Mouse (Mus musculus): Measurements from ENCODE around the gene Gm49361.

Gm49361 gene

GRCm38 (mm10) chr14:57729975-57730499, 15.9 kb downstream of the Gm49361 start:
- DNase-seq (ENCODE audit: low spot score), result peak; percentile 52

GRCm38 (mm10) chr14:57729364-57729763, 16.5 kb downstream of the Gm49361 start:
- DNase-seq (ENCODE audit: low spot score), result no peak

DNA sequence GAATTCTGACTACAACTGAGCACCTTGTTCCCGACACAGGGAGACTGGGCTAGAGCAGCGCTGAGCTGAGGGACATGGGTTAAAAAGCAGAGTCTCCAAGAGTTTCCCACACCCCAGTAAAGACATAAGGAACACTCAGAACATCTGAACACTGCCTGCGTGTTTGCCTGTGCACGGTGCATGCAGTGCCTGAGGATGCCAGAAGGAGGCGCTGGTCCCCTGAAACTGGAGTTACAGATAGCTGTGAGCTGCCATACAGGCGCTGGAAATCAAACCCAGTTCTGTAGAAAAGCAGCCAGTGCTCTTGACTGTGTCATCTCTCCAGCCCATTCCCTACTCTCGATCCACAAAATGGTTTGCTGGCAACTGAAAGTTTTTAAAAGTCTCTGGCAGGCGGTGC, 19.7 kb downstream of the Gm49361 start:
- no peak for DNase-seq (ENCODE audit: low spot score)

GRCm38 (mm10) chr14:57724473-57724872, 21.4 kb downstream of the Gm49361 start:
- no peak for DNase-seq (ENCODE audit: low spot score)

DNA sequence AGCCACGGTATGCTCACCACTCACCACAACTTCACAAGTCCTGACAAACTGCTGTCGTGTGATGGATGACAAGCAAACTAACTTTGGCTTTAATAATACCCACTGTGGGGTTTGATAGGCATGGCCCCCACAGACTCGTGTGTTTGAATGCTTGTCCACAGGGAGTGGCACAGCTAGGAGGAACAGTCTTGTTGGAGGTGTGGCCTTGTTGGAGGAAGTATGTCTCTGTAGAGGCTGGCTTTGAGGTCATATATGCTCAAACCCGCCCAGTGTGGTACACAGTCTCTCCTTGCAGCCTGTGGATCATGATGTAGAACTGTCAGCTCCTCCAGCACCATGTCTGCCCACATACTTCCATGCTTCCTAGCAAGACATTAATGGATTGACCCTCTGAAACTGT, 27.7 kb downstream of the Gm49361 start:
- DNase-seq (ENCODE audit: low spot score), result no peak

GRCm38 (mm10) chr14:57716601-57717245, 29.2 kb downstream of the Gm49361 start:
- no peak for DNase-seq (ENCODE audit: low spot score)

DNA sequence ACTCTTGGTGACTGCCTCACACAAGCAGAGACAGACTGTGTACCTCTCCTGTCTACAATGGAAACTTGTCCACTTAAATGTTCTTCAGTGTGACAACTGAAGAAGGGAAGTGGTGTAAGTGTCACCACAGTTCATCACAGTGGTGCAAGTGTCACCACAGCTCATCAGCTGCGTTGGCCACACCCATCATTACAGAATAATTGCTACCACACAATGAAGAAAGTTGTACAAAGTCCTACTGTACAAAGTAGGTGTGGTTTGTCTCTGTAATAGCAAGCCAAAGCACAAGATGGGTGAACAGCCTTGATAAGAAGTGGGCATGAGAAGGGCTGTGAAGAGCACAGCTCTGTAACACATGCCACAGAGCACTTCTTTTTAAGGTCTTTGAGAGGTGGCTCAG, 33.0 kb downstream of the Gm49361 start:
- no peak for DNase-seq (ENCODE audit: low spot score)

- no peak for DNase-seq (ENCODE audit: low spot score)
These were observed 34.8 kb downstream of the Gm49361 start for GRCm38 (mm10) chr14:57711059-57711458.

DNA sequence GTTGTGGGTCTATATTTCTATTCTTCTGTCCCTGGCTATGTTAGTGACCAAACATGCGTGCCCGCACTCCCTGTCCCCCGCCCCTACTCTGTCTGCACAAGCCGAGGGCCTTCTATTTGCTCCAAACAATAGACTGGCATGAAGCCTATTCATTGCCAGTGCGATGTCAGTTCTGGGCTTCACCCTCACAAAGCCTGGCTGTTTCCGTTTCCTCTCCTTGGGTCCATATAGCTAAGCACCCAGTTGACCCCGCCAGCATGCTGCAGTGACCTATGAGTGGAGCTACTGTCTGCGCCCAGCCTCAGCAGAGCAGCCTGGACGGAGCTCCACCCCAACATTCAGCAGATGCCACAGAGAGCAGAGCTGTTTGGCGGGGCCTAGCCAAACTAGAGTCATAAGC, 36.7 kb downstream of the Gm49361 start:
- no peak for DNase-seq (ENCODE audit: low spot score)

- DNase-seq (ENCODE audit: low spot score), result peak; percentile 69
These were observed 37.3 kb downstream of the Gm49361 start for GRCm38 (mm10) chr14:57708580-57708979.

DNA sequence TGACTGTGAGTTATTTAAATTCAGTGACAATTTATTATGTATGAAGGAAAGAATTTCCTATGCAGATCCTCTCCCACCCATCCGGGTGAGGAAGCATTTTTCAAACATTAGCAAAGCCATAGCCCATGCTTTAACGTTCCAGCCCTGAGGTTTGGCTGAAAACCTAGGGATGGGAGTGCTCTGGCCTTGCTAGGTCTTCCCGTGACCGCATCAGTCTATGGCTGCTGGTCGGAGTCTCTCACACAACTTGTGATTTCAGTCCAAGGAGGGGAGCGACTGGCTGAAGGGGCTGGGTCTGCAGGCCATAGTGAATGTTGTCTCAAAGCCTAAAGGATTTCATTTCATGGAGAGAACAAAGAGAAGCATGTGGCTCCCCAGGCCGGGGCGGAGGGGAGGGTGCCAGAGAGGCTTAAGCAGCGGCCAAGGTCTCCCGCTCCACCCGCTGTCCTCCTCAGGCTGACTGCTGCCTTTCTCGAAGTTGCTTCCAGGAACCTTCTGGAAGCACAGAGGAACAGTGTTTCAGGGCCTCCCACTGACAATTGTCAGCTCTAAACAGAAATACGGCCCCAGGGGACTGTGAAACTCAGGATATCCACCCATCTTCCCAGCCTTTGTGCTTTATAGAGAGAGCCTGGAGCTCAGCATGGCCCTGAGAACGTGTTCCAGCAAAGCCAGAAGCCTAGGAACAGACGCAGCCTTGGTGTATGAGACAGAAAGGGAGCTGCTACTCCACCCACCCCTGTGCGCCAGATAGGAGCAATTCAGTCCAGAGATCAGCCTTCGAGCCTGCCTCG, 38.6 kb downstream of the Gm49361 start:
- peak; percentile 39 for DNase-seq (ENCODE audit: low spot score)

- DNase-seq (ENCODE audit: low spot score), result no peak
These were observed 39.2 kb downstream of the Gm49361 start for GRCm38 (mm10) chr14:57706760-57707099.

DNA sequence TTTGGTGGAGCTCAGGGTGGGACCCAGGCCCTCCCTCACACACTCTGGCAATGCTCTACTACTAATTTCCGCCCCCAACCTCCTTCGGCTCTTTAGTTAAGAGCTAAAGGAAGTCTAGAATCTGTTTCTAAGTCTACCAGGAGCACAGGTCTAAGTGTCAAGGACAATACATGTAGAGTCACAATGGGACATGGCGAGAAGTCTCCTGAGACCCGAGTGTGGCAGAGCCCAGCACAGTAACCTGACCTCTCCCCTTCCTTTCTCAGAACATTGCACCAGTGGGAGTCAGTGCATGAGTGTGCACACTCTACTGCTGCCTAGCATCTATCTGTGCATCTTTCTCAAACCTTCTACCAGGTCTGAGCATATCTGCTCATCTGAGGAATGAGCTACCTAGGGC, 40.1 kb downstream of the Gm49361 start:
- no peak for DNase-seq (ENCODE audit: low spot score)

GRCm38 (mm10) chr14:57705075-57705474, 40.8 kb downstream of the Gm49361 start:
- no peak for DNase-seq (ENCODE audit: low spot score)

DNA sequence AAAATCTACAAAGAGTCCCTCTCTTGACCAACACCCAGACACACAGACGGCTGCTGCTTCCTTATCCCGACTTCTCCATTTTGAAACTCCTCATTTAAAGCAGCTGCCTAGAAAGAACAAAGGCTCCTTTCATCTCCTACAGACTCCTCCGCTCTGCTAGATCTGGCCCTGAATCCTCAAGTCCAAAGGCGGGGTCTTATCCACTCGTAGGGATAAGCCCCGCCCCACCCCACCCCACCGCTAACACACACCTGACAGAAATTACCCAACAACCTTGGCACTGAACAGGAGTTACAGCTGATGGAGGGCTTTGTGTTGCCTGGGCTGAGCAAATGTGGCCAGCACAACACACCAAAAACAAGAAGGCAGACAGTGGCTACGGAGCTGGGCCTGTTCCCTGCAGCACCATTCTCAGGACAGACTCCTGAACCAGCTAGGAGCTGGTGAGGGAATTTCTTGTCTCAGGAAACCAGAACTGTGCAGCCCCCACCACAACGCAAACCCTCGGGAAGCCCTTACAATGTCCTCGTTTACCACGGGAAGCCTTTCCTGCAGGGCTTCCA, 43.9 kb downstream of the Gm49361 start:
- DNase-seq (ENCODE audit: low spot score), result no peak

- no peak for DNase-seq (ENCODE audit: low spot score)
These were observed 46.4 kb downstream of the Gm49361 start for GRCm38 (mm10) chr14:57699461-57699970.

- DNase-seq (ENCODE audit: low spot score), result no peak
These were observed 46.9 kb downstream of the Gm49361 start for GRCm38 (mm10) chr14:57699016-57699415.

GRCm38 (mm10) chr14:57696066-57696465, 49.8 kb downstream of the Gm49361 start:
- no peak for DNase-seq (ENCODE audit: low spot score)

GRCm38 (mm10) chr14:57695550-57695949, 50.4 kb downstream of the Gm49361 start:
- DNase-seq (ENCODE audit: low spot score), result no peak

DNA sequence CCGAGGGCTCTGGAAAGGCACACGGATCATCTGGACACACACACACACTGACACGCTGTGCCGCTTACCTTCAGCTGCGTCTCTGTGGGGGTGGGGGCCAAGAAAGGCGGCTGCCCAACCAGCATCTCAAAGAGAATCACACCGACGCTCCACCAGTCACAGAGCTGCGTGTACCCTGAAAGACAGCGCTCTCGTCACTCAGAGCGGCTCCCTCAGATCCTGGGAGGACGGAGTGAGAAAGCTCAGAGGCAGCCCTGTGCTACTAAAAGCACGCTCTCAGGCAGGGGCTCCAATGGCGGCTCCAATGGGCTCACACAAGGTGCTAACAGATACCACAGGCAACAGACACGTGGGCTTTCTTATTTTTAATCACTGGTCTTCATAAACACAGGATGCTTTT, 51.7 kb downstream of the Gm49361 start:
- no peak for DNase-seq (ENCODE audit: low spot score)

DNA sequence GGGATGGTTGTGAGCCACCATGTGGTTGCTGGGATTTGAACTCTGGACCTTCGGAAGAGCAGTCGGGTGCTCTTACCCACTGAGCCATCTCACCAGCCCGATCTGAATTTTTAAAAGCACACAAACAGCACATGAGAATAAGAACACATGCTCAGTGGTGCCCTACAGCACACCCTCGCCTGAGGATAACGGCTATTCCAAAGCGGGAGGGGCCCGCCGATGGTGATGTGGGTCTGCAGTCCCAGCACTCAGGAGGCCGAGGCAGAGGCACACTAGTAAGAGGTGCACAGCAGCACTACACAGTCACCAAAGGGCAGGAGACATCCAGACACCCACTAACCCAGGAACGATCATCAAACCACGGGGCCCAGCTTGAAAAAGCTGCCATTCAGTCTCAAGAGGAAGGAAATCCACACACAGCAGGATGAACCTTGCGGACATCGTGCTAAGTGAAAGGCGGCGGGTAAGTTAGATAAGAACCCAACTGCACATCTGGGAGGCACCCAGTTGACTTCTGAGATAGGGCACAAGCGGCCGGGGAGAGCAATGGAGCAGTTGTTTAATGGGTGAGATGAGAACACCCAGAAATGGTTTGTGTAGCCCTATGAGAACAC, 53.3 kb downstream of the Gm49361 start:
- no peak for DNase-seq (ENCODE audit: low spot score)

DNA sequence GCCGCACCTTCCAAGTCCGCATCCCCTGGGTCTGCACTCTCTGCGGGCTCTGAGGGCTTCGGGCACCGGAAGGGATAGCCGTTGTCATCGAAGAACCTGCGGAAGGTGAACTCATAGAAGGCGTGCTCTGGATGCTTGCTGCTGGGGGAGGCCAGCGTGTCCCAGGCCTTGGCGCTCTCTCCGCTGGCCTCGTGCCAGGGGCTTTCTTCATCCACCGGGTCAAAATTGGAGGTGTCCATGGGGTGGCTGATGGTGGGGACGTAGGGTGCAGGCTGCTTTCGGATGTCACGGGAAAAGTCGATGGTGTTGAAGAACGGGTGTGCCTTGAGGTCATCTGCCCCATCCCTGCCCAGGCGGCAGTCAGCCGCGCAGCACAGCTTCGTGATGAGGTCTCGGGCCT, 54.6 kb downstream of the Gm49361 start:
- DNase-seq (ENCODE audit: low spot score), result no peak

DNA sequence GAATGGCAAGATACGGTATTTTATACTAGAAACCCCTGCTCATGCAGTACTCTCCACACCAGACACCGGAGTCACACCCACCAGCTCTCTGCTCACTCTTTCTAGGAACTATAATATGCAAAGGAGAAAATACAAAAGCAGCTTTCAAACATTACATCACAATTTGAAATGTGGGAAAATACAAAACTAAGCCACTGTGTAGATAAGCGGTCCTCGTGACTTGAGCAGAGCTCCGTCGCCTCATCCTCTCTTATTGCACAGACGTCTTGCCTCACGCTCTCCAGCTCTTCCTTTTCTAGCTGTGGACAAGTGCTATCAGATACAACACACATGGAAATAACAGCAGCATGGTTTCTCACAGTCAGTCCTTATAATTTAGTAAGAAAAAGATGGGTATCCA, 55.2 kb downstream of the Gm49361 start:
- DNase-seq (ENCODE audit: low spot score), result no peak

Measured in urinary bladder, postnatal 14 days (tissue).